Mouse (Mus musculus) ES-E14 (cell line): ENCODE results near the gene Echs1. TPM values are rescaled to one million over a fixed set of nuclear protein-coding genes. Genes with fewer than 3 reads are reported as not detected.

Source experiments
- DNase-seq: peaks from one replicate; pipeline ENCODE4 v3.0.0-alpha.2; 2013; ENCODE audit warnings: low read depth, low spot score
- H3K27ac ChIP-seq: 2 replicates; pipeline ENCODE4 v1.5.1; 2012; ENCODE audit warnings: low read depth, mild to moderate bottlenecking, low read length, moderate library complexity, mixed read lengths; ENCODE audit not compliant: poor library complexity, insufficient read depth, severe bottlenecking
- H3K36me3 ChIP-seq: 2 replicates; pipeline ENCODE4 v1.6.1; 2012; ENCODE audit warnings: mild to moderate bottlenecking, low read length, moderate library complexity, mixed read lengths; ENCODE audit not compliant: control insufficient read depth, poor library complexity, insufficient read depth, severe bottlenecking
- H3K4me1 ChIP-seq, 2 experiments: fragments of 150-350 bp in 1 of 2; sonication (generic) in 1 of 2; 2 replicates each; pipeline ENCODE4 v1.6.1; 2012; ENCODE audit warnings: low read length in 2 of 2, mild to moderate bottlenecking in 1 of 2, mixed read lengths in 1 of 2; ENCODE audit not compliant: control insufficient read depth in 2 of 2, insufficient read depth in 2 of 2, poor library complexity in 1 of 2
- H3K4me3 ChIP-seq, 2 experiments: fragments of 150-350 bp in 1 of 2; sonication (generic) in 1 of 2; 2 replicates each; pipeline ENCODE4 v1.5.1; 2012; ENCODE audit warnings: low read length in 2 of 2, low read depth in 1 of 2, mild to moderate bottlenecking in 1 of 2, mixed read lengths in 1 of 2; ENCODE audit not compliant: insufficient read depth in 1 of 2, poor library complexity in 1 of 2, severe bottlenecking in 1 of 2
- H3K9ac ChIP-seq: 2 replicates; pipeline ENCODE4 v1.6.1; 2012; ENCODE audit warnings: low read depth, mild to moderate bottlenecking, low read length, mixed read lengths; ENCODE audit not compliant: poor library complexity, insufficient read depth, severe bottlenecking
- H3K9me3 ChIP-seq: fragments of 150-350 bp; sonication (generic); 2 replicates; pipeline ENCODE4 v1.6.1; 2012; ENCODE audit warnings: low read depth, mild to moderate bottlenecking, low read length; ENCODE audit not compliant: control insufficient read depth, insufficient read depth
- CHD2 ChIP-seq: IDR thresholded peaks from 2 replicates; pipeline ENCODE4 v1.6.1; 2014; ENCODE audit warnings: mild to moderate bottlenecking, low read depth, low read length, inconsistent platforms
- HCFC1 ChIP-seq: IDR thresholded peaks from 2 replicates; pipeline ENCODE4 v1.6.1; 2012; ENCODE audit warnings: low read length, inconsistent platforms, borderline replicate concordance; ENCODE audit not compliant: insufficient read depth
- MAFK ChIP-seq: IDR thresholded peaks from 2 replicates; pipeline ENCODE4 v1.6.1; 2014; ENCODE audit warnings: mild to moderate bottlenecking, low read depth, low read length, inconsistent platforms; ENCODE audit not compliant: insufficient read depth
- ZC3H11A ChIP-seq: IDR thresholded peaks from 2 replicates; pipeline ENCODE4 v1.6.1; 2012; ENCODE audit warnings: low read depth, mild to moderate bottlenecking, inconsistent platforms, low read length, borderline replicate concordance
- ZNF384 ChIP-seq: IDR thresholded peaks from 2 replicates; pipeline ENCODE4 v1.6.1; 2012; ENCODE audit warnings: low read depth, low read length, inconsistent platforms
- in situ Hi-C, 2 experiments: fragments of 600-800 bp; cut with MboI; formaldehyde crosslinking; loops; one replicate each; pipeline ENCODE4 v1.15.1; 2025; ENCODE audit warnings: low sequenced_read_pairs in 2 of 2, inconsistent platforms in 1 of 2; ENCODE audit not compliant: unreplicated experiment in 2 of 2
- total RNA-seq: library from RNA; depleted of rRNA; stranded (reverse); fragments of 300-350 nt; gene quantifications from 2 replicates; pipeline ENCODE4 v1.2.3, GENCODE M21; 2012

Gene Echs1
- total RNA-seq, 1 experiment, result 47.0 TPM

DNA sequence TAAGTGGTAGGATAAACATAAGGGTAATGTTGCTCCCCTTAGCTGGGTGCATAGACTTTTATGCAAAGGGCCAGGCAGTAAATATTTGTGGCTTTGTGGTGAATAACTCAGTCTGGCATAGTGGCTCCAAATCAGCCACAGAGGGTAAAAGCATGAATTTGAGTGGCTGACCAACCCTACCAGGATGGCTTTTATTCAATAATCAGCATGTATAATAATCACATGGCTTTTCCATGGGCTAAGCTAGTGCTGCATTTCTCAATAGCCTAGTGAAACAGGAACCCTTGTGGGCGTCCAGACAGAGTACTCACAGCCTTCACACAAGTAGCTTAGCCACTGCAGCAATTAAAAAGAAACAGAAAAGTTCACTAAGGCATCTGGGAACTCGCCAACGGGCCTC is 4.3 kb downstream of the Echs1 start:
- TF ChIP-seq HCFC1, result no peak
- no peak for TF ChIP-seq ZC3H11A
- TF ChIP-seq MAFK, result no peak
- no peak for TF ChIP-seq ZNF384
- no peak for TF ChIP-seq CHD2
- H3K4me1 ChIP-seq, result 0 out of 4 replicates have a peak, but pooled peaks cover 0 to 2% of the 10 kb centered on the region in 2 experiments
- in situ Hi-C loops, result no loop called here
- peaks cover 33% of the 10 kb centered on the region for H3K36me3 ChIP-seq
- no peaks in the 10 kb centered on the region for H3K9me3 ChIP-seq
- H3K27ac ChIP-seq, result no peak overlapping the region
- no peak overlapping the region for H3K9ac ChIP-seq
- H3K4me3 ChIP-seq, result no peak overlapping the region
- DNase-seq, result no peak

DNA sequence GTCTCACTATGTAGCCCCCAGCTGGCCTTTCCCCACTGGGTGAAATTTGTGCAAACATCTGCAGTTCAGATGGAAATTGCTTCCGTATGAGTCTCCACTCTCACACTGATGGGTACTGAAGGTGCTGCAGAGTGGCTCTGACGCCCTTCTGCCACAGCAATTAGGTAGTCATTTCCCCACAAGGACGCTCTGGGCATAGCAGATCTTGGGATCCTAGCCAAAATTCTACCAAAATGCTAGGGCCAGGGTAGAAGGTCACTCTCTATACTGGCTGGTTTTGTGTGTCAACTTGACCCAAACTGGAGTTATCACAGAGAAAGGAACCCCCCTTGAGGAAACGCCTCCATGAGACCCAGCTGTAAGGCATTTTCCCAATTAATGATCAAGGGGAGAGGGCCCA is 12.3 kb downstream of the Echs1 start:
- DNase-seq, result no peak
- Histone ChIP-seq H3K9ac (no peak overlapping the region), H3K4me1 (peaks cover 0 to 7% of the 10 kb centered on the region in 2 experiments; a peak in 2 of 4 replicates), H3K4me3 (no peak overlapping the region), H3K36me3 (peaks cover 8% of the 10 kb centered on the region; the same call in 1 of the 2 replicates), H3K9me3 (no peaks in the 10 kb centered on the region), H3K27ac (no peak overlapping the region)
- TF ChIP-seq ZNF384, result no peak
- TF ChIP-seq MAFK, result no peak
- no peak for TF ChIP-seq CHD2
- no peak for TF ChIP-seq ZC3H11A
- TF ChIP-seq HCFC1, result no peak
- in situ Hi-C loops, result no loop called here

DNA sequence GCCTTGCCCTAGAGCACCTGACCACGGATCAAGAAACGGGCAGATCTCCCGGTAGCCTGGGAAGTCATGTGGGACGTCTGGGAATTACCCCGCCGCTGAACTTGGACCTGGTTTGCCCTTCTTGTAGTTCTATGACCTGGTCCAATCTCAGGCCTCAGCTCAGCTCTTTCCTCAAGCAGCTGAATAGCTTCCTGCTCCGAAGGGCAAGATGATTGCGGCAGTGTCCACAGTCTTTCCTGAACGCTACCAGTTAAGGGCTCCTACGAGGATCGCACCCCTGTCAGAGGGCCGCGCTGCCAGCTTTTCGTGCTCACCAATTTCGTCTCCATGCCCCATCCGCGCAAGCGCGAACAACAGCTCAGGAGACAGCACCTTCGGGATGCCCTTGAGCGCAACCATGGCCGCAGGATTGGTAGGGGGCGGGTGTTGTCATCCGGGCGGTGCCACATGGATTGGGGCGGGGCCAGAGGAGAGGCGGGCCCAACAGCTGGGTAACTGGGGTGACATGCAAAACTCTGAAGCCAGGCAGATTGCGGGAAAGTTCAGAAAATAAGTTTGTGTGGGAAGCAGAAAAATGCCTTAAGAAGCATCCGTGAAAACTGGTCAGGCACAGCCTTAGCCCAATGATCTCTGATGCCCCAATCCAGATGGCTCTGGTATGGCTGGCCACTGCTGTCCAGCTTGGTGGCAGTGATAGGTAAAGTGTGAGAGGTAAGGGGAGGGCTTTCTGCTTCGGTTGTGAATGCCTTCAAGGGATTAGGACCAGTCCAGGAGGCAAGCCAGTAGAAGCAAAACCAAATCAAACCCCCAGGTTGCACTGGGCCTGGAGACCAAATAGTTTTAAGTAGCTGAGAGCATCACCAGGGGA is 14.0 kb downstream of the Echs1 start, which contains the start of gene Fuom:
Gene Fuom (minus strand): TSS at position 449 of the 868 bp plus-strand sequence.
- Histone ChIP-seq H3K9me3 (no peaks in the 10 kb centered on the region), H3K36me3 (peaks cover 2% of the 10 kb centered on the region; the same call in 1 of the 2 replicates), H3K4me3 (peak within 1 kb of the TSS; percentile 56 to 82), H3K9ac (peak within 1 kb of the TSS; percentile 46), H3K27ac (no peak within 1 kb of the TSS), H3K4me1 (peaks cover 0 to 7% of the 10 kb centered on the region in 2 experiments; a peak in 2 of 4 replicates)
- DNase-seq, result peak; percentile 84
- in situ Hi-C loops, result no loop called here
- TF ChIP-seq ZC3H11A (no peak), MAFK (no peak), CHD2 (no peak), HCFC1 (no peak), ZNF384 (no peak)

DNA sequence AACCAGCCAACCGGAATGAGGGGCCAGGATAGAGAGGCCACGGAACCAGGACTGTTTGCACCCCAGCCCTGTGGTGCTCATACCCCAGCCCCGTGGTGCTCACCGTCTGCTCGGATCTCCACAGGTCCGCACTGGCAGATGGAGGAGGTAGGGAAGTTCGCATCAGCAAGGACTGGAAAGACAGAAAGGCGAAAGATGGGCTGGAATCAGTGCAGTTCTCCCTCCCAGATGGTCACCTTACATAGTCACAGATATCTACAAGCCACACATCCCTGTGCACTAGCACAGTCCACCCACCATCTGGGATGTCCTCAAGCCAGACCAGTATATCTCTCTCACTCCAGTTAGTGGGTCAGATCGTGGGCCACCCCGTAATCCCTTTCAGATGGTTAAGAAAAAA is 14.8 kb downstream of the Echs1 start:
- no peak for DNase-seq
- H3K9ac ChIP-seq, result peak overlapping the region; percentile 46
- no peaks in the 10 kb centered on the region for H3K9me3 ChIP-seq
- H3K4me1 ChIP-seq, result peaks cover 0 to 7% of the 10 kb centered on the region in 2 experiments; a peak in 2 of 4 replicates
- H3K36me3 ChIP-seq, result peaks cover 2% of the 10 kb centered on the region; the same call in 1 of the 2 replicates
- in situ Hi-C loops, result no loop called here
- TF ChIP-seq ZC3H11A, result no peak
- TF ChIP-seq CHD2, result no peak
- no peak for TF ChIP-seq MAFK
- no peak for TF ChIP-seq ZNF384
- no peak for TF ChIP-seq HCFC1
- peak overlapping the region; percentile 56 to 82 for H3K4me3 ChIP-seq
- H3K27ac ChIP-seq, result no peak overlapping the region
